Mouse (Mus musculus) spleen, adult 18-20 months (tissue): ENCODE data around the gene Disp1.

Experiments used
- DNase-seq, 2 experiments: peaks; one replicate each; pipeline ENCODE4 v3.0.0; 2022; ENCODE audit warnings: mixed read lengths in 2 of 2

Disp1 gene

GRCm38 (mm10) chr1:183120341-183120923 is 100.9 kb downstream of the Disp1 start:
- no peak for DNase-seq

- DNase-seq: no peak
Observed at GRCm38 (mm10) chr1:183117827-183118825, 103.2 kb downstream of the Disp1 start.

GRCm38 (mm10) chr1:183116946-183117826 is 104.1 kb downstream of the Disp1 start:
- no peak for DNase-seq

GRCm38 (mm10) chr1:183116441-183116840 is 104.9 kb downstream of the Disp1 start:
- no peak for DNase-seq

GRCm38 (mm10) chr1:183115076-183115475 is 106.2 kb downstream of the Disp1 start:
- no peak for DNase-seq

GRCm38 (mm10) chr1:183114554-183114953 is 106.8 kb downstream of the Disp1 start:
- DNase-seq: no peak

GRCm38 (mm10) chr1:183113546-183113945 is 107.8 kb downstream of the Disp1 start:
- no peak for DNase-seq

- DNase-seq: no peak
Observed at GRCm38 (mm10) chr1:183107476-183107875, 113.8 kb downstream of the Disp1 start.

GRCm38 (mm10) chr1:183104696-183105095 is 116.6 kb downstream of the Disp1 start:
- no peak for DNase-seq

GRCm38 (mm10) chr1:183102775-183103174 is 118.5 kb downstream of the Disp1 start:
- no peak for DNase-seq

GRCm38 (mm10) chr1:183102153-183102552 is 119.2 kb downstream of the Disp1 start:
- DNase-seq: no peak

GRCm38 (mm10) chr1:183101371-183101770 is 120.0 kb downstream of the Disp1 start:
- no peak for DNase-seq

GRCm38 (mm10) chr1:183100245-183100644 is 121.1 kb downstream of the Disp1 start:
- DNase-seq: no peak

- no peak for DNase-seq
Observed at GRCm38 (mm10) chr1:183099686-183100085, 121.6 kb downstream of the Disp1 start.

- DNase-seq: no peak
Observed at GRCm38 (mm10) chr1:183097606-183098005, 123.7 kb downstream of the Disp1 start.

GRCm38 (mm10) chr1:183095454-183096088 is 125.8 kb downstream of the Disp1 start:
- no peak for DNase-seq

- DNase-seq: no peak
Observed at GRCm38 (mm10) chr1:183092296-183092695, 129.0 kb downstream of the Disp1 start.

- DNase-seq: no peak
Observed at GRCm38 (mm10) chr1:183091203-183091602, 130.1 kb downstream of the Disp1 start.

- DNase-seq: no peak
Observed at GRCm38 (mm10) chr1:183088661-183089060, 132.7 kb downstream of the Disp1 start.

GRCm38 (mm10) chr1:183086843-183087242 is 134.5 kb downstream of the Disp1 start:
- DNase-seq: no peak

GRCm38 (mm10) chr1:183084085-183085050 is 137.0 kb downstream of the Disp1 start:
- no peak for DNase-seq
